Mouse (Mus musculus): Measurements from ENCODE around the gene Lsr.

DNA sequence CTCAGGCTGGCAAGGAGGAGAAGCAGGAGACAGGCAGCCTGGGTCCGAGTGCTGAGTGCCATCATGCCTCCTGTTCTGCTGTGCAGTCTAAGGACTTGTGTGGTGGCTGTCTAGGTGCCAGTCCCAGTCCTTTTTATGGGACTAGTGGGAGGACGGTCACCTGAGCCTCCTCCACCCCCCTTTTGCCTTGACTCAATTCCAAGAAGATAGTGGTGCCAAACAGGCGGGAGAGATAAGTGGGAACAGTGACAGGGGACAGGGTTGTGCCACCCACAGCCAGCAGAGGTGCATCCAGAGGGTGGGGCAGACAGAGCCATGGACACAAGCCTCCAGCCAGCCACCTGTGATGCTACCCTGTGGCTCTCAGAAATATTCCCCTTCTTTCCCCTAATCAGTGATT lies 49.2 kb downstream of the Lsr start:
- TF ChIP-seq CTCF (IDR thresholded peaks at IDR 0.05; ENCODE audit: borderline replicate concordance, insufficient read depth, low read depth, low read length) (no peak), POLR2A (IDR thresholded peaks at IDR 0.05; ENCODE audit: borderline replicate concordance, insufficient read depth, low read length) (no peak)

Measured in cerebellum, adult 2 months (tissue).